Mouse (Mus musculus): Measurements from ENCODE around the gene Tpsb2.

DNA sequence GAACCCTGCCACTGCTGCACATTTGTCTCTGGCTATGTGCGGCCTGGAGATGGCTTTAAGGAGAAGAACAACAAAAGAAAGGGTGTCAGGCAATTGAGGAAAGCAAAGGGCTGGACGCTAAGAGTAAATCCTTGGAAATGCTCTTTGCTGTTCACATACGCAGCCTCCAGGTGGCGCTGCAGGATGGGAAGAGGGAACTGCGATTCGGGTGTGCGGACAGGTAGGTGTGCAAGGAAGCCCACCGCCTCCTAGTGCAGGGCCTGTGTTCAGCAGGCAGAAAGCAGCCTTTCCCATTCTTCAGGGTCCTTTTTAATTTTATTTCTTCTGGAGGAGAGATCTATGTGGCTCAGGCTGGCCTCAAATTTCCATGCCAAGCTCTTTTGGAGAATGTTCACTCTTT lies 32.2 kb upstream of the Tpsb2 start:
- TF ChIP-seq FLI1 (IDR thresholded peaks at IDR 0.05; ENCODE audit: low read length) (no peak), GATA1 (IDR thresholded peaks at IDR 0.05; ENCODE audit: borderline replicate concordance, low read length) (no peak)

Data from megakaryocyte, embryonic 14.5 days (primary cell).